Mouse (Mus musculus) left cerebral cortex, adult 11 months (tissue): Measurements from ENCODE around the gene Gm3239.
"Not testable (repeated sequence)": the region's sequence is repeated elsewhere in the genome, so short reads cannot be mapped to it uniquely, and the experiment has no call there.

ENCODE experiments used
- DNase-seq: peaks from one replicate; pipeline ENCODE4 v3.0.0; 2022; ENCODE audit warnings: low spot score

Gene Gm3239

DNA sequence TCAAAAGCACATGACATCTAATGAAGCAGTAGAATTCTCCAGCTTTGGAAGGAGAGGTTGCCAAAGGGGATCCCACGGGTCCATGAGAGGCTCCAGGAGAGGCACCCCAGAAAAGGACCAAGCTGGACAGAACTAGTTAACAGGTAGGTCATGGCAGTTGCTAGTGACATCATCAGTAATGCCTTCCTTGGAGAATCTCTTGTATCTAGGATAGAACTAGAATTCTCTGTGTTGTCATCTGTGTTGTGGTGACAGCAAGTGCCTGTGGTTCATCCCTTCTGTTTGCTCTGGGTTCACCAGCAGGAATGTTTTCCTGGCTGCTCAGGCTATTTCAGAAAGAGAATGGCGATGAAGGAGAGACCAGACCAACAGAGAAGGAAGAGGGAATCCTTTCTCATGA, at the start of gene Gm3239:
TSS of gene Gm3239 (plus strand) at position 301 of the 400 bp plus-strand sequence.
- DNase-seq = not testable (repeated sequence)

- not testable (repeated sequence) for DNase-seq
These were observed 31.9 kb upstream of the Gm3239 start, which contains the start of gene Gm8159 for GRCm38 (mm10) chr14:4632052-4632451. Gm8159 (plus strand) TSS chr14:4632352.

GRCm38 (mm10) chr14:4649309-4649708, 14.7 kb upstream of the Gm3239 start:
- not testable (repeated sequence) for DNase-seq

DNA sequence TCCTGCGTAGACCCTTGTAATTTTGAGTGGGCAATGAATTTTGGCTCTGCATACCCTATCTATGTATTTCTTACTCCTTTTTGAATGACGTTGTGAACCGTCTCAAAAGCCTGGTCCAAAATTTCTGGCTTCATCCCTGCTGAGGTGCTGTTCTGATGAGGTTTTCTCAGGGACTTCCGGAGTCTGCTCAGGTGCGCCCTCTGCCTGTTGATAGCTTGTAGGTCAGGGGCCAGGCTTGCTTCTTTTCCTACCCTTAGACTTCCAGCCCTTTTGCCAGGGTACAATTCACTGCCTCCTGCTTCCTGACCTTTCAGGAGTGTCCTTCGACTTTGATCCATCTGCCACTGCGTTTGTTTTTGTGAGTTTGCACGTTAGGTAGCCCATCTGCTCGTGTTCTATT, 13.7 kb upstream of the Gm3239 start:
- not testable (repeated sequence) for DNase-seq

- DNase-seq = not testable (repeated sequence)
These were observed 44.9 kb downstream of the Gm3239 start, which contains the start of gene Gm7876 for GRCm38 (mm10) chr14:4708938-4709337. Gm7876 (plus strand) TSS chr14:4709238.
